Mouse (Mus musculus): ENCODE data around the gene Lmx1b.
A peak's percentile ranks its signal among the peaks of the same experiment; 100 is the strongest.

Gene Lmx1b

GRCm38 (mm10) chr2:33640171-33640721 lies at the start of gene Lmx1b:
Gene Lmx1b, minus strand, starts transcription at chr2:33640511.
- DNase-seq (ENCODE audit: low read depth, low spot score): no peak

- peak; percentile 54 for DNase-seq (ENCODE audit: low read depth, low spot score)
Measured at GRCm38 (mm10) chr2:33689880-33690462, 49.7 kb upstream of the Lmx1b start.

GRCm38 (mm10) chr2:33689155-33689879 lies 49.0 kb upstream of the Lmx1b start:
- DNase-seq (ENCODE audit: low read depth, low spot score): no peak

DNA sequence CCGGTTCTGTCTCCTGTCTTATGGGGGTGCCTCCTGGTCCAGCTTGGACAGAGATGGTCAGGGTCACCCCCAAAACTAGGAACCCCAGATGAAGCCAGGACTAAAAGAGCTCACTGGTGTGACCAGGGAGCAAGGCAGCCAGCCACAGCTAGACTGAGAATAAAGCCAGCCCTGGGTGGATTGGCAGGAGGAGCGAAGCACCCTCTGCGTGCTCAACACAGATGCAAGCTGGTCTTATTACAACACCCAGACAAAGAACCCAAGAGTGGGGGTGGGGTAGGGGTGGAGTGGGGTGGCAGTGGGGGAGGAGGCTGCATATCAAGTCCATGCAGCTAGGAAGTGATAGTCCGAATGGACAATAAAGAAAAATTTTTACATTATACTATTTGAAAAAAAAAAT lies 43.3 kb upstream of the Lmx1b start:
- no peak for DNase-seq (ENCODE audit: low read depth, low spot score)

GRCm38 (mm10) chr2:33683095-33683494 lies 42.8 kb upstream of the Lmx1b start:
- no peak for DNase-seq (ENCODE audit: low read depth, low spot score)

DNA sequence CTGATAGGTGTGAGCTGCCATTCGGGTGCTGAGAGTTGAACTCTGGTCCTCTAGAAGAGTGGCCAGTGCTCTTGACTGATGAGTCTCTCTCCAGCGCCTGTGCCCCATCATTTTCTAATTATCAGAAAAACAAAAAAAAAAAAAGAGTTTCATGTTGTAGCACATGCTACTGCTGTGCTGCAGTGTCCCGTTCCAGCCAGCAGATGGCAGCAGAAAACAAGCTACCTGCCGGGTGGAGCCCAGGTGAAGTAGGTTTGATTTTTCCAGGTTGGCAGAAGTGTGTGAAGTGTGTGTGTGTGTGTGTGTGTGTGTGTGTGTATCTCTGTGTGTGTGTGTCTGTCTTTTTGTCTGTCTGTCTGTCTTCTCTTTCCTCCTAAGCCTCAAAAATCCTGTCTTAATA lies 41.9 kb upstream of the Lmx1b start:
- DNase-seq (ENCODE audit: low read depth, low spot score): peak; percentile 57

DNA sequence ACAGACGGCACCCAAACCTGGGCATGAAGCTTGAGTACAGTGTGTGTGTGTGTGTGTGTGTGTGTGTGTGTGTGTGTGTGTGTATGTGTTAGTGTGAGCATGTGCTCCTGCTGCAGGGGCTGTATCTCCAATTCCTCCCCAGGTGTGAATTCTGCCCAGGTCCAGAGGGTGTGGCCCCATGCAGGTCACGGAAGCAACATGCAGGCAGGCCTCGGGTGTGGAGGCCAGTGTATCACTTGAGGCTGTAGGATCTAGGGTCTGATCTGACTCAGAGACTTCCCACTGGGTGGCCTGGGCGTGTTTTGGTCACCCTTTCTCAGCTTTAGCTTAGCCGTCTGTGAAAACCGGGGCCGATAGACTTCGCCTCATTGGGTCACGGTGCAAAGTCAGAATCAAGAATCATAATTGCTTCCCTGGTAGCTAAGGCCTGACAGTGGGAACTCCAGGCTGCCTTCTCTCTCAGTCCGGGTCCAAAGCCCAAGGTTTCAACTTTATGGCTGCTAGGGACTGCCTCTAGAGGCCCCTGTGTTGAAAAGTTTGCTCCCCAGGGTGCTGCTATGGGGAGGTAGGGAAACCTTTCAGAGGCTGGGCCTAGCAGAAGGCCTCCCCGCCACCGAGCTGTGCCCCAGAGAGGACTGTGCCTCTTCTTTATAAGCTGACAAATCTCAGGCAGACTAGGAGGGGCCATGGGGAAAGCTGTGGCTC lies 38.8 kb upstream of the Lmx1b start:
- no peak for DNase-seq (ENCODE audit: low read depth, low spot score)

- no peak for DNase-seq (ENCODE audit: low read depth, low spot score)
Measured at GRCm38 (mm10) chr2:33672701-33673472, 32.6 kb upstream of the Lmx1b start.

DNA sequence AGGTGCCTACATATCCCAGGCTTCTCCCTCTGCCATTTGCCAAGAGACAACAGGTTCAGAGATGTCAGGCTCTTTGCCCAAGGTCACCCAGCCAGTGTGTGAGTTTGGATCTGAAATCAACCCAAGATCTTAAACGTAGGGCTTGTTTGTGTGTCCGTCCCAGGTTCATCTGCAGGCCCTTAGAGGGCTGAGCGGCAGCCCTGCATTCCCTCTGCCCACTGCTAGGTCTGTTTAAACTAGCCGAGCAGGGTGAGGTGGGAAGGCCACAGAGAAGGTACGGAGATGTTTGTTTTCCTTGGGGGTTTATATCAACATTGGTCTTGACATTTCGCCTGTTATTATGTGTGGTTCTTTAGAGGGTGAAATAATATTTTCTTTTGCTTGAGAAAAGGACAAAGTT lies 28.4 kb upstream of the Lmx1b start:
- no peak for DNase-seq (ENCODE audit: low read depth, low spot score)

DNA sequence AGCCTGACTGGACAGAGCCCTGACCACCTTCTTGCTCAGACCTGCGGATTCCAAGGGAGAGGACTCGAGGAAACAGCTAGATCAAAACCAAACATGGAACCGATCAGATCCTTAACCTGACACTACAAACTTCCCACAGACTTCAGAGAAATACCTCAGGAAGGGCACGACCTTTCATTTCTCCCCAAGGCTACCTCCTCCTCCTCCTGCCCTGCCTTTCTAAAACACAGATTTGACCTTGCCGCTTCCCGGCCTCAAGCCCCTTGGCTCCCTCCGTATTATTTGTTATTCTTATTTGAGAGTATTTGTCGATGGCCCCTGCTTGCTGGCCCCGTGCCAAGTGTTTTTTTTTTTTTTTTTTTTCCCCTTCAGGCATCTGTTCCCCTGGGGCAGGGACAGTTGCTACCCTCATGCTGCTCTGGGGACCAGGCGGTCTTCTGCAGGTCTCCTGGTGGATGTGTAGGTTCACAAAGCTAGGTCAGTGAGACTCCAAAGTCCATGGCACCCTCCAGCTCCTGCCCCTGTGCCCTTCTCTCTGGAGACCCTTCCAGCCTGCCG lies 26.2 kb upstream of the Lmx1b start:
- DNase-seq (ENCODE audit: low read depth, low spot score): no peak

- no peak for DNase-seq (ENCODE audit: low read depth, low spot score)
Measured at GRCm38 (mm10) chr2:33665363-33666058, 25.2 kb upstream of the Lmx1b start.

DNA sequence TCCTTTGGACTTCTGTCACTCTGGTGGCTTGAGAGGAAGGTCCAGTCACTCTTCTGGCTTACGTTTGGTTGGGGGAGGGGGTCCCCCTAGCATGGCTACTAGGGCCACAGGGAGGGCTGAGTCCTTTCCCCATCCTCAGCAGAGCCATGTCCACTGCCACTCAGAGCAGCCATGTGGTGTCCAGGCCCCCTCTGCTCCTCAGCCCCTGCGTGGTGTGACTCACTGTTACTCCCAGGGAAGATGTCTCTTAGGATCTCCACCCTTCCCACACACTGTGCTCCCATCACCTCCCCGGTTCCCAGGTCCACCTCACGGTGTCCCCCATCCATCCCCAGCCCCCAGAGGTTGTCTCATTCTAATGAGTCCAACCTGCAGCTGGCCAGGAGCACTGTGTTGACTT lies 24.4 kb upstream of the Lmx1b start:
- no peak for DNase-seq (ENCODE audit: low read depth, low spot score)

DNA sequence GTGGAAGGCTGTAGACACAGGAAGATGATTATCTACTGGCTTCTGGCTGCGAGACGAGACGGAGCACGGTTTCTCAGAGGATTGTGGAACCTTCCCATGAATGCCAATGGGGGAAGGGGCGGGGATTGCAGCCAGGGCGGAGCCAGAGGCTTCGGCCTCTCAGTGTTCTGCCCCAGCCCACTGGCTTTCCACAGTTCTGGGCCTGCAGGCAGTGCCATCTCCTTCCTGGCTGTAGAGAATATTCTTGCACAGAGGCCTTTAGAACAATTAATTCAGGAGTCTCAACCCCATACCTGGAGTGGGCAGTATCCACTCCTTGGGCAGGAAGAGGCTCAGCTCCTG lies 18.9 kb upstream of the Lmx1b start:
- DNase-seq (ENCODE audit: low read depth, low spot score): peak; percentile 45

DNA sequence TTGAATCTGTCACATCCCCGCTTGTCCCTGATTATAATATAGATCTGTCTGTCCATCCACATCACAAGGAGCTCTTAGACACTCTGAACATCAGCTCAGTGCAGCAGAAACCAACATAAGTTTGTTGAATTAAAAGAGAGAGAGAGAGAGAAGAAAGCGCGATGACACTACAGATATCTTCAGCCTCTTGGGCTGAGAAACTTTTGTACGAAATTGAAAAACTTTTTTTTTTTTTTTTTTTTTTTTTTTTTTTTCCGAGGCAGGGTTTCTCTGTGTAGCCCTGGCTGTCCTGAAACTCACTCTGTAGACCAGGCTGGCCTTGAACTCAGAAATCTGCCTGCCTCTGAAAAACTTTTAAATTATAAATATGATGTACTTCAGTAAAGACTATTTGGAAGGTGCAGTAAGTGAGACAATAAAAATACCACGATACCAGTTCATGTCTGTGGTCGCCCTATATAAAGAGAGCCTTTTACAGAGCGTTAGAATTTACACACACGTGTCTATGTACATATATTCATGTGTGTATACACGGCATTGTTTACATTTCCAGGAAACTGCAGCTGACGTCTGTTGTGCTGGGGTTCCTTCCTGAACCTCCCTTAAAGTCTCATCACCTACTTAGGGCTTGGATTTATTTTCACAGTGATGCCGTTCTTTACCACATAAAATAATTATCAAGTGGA lies 18.4 kb upstream of the Lmx1b start:
- DNase-seq (ENCODE audit: low read depth, low spot score): no peak

DNA sequence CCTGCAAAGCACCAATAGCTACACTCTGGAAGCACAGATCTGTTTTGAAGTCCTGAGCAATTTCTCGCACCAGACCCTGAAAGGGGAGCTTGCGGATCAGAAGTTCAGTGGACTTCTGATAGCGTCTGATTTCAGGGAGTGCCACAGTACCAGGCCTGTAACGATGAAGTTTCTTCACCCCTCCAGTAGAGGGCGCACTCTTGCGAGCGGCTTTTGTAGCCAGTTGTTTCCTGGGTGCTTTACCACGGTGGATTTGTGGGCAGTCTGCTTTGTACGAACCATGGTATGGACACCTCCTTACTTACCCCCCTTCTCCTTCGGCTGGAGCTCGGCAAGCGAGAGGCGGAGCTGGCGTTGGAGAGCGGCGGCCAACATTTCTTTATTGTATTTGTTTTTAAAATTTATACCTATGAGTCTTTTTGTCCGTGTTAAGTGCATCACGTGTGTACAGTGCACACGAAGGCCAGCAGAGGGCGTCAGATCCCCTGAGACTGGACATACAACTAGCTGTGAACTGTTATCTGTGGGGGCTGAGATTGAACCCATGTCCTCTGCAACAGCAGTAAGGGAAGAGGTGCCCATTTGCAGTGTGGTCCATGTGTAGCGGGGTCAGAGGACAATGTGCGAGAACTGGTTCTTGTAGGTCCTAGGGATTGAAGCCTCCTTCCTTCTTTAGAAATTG lies 12.3 kb upstream of the Lmx1b start:
- peak; percentile 39 for DNase-seq (ENCODE audit: low read depth, low spot score)

DNA sequence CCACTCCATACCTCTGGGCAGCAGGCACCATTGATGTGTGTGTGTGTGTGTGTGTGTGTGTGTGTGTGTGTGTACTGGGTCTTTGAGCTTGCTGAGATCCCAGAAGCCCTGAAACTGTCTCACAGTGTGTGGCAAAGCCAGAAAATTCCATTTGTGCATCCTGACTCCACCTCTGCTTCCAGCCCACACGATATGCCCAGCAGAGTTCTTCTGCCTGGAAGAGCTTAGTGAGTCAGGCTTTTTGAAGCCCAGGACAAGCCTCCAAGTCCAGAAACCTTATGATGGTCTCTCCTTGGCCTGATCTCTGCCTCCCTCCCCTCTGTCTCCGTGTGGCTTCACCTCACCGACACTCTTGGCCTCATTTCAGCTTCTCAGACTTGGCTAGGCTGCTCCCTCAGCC lies 9.1 kb upstream of the Lmx1b start:
- no peak for DNase-seq (ENCODE audit: low read depth, low spot score)

GRCm38 (mm10) chr2:33648894-33649293 lies 8.6 kb upstream of the Lmx1b start:
- no peak for DNase-seq (ENCODE audit: low read depth, low spot score)

DNA sequence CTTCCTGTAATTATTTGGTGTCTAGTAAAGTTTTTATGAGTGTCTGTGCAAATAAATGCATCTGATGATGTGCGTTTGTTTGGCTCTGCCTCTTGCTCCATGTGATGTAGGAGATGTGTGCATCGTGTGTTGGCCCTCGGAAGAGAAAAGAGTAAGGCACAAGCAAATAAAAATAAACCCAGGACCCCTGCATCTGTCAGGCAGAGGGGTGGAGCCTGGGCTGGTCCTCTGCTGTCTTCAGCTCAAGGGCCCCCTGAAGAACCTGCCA lies 5.9 kb upstream of the Lmx1b start:
- DNase-seq (ENCODE audit: low read depth, low spot score): no peak

- peak; percentile 53 for DNase-seq (ENCODE audit: low read depth, low spot score)
Measured at GRCm38 (mm10) chr2:33645538-33646282, 5.4 kb upstream of the Lmx1b start.

Measured in A20 (cell line).